Mouse (Mus musculus) kidney, postnatal 10 days (tissue): Measurements from ENCODE around the gene 1810062G17Rik.
A peak's percentile ranks its signal among the peaks of the same experiment; 100 is the strongest.

Experiments
- DNase-seq: peaks from one replicate; pipeline ENCODE4 v3.0.0; 2021; ENCODE audit warnings: mixed read lengths

The 1810062G17Rik gene

GRCm38 (mm10) chr3:36478776-36479175 is 3.0 kb downstream of the 1810062G17Rik start:
- no peak for DNase-seq

GRCm38 (mm10) chr3:36480486-36480885 is 4.7 kb downstream of the 1810062G17Rik start:
- DNase-seq: no peak

- peak; percentile 69 for DNase-seq
Measured at GRCm38 (mm10) chr3:36481776-36482193, 6.0 kb downstream of the 1810062G17Rik start.

GRCm38 (mm10) chr3:36482940-36483339 is 7.2 kb downstream of the 1810062G17Rik start:
- DNase-seq: no peak

- DNase-seq: no peak
Measured at GRCm38 (mm10) chr3:36484292-36484691, 8.6 kb downstream of the 1810062G17Rik start.

DNA sequence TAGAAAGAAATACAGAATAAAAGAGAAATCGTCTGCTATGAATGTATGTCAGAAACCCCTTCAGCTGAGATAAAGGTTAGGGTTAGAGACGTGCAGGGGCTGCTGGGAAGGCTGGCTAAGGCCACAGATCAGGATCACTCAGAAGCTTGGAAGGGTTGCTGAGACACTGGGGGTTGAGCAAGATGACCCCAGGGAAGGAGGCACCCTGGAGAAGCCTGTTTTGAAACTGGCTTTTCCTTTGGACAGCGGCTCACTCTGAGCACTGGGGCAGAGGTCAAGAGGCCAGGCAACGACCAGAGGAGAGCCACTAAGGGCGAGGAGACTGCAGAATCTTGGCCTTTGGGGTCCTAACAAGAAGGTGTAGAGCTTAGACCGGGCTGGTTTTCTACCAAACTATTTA is 10.4 kb downstream of the 1810062G17Rik start:
- DNase-seq: no peak

DNA sequence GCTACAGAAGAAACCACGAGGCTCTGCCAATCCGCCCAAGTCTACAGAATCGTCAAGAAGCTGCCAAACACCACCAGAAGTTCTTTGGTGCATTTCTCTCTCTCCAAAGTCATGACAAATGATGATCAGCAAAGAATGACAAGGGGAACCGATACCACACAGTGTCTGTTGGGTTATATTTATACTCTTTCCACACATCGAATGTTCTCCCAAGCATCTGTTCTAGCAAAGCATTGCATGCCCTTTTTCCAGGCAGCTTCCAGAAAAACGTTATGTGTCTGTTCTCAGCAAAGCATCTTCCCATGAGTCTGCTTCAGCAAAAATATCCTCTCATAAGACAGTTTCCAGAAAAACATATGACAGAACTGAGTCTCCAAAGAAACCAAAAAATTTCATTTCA is 11.1 kb downstream of the 1810062G17Rik start:
- no peak for DNase-seq

DNA sequence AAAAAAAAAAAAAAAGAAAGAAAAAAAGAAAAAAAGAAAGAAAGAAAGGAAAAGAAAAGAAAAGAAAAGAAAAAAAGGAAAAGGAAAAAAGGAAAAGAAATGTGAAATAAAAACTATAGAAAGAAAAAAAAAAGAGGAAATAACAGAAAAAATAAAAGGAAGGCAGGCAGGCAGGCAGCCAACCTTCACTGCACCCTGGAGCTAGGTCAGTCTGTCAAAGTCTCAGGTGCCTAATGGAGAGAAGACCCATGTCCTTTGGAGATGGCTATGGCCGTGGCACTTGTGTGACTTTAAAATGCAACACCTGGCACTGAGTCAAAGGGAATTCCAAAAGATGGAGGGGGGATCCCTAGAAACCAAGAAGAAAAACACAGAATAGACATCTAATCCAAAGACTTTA is 12.6 kb downstream of the 1810062G17Rik start:
- DNase-seq: no peak

- DNase-seq: no peak
Measured at GRCm38 (mm10) chr3:36488899-36489589, 13.3 kb downstream of the 1810062G17Rik start.

DNA sequence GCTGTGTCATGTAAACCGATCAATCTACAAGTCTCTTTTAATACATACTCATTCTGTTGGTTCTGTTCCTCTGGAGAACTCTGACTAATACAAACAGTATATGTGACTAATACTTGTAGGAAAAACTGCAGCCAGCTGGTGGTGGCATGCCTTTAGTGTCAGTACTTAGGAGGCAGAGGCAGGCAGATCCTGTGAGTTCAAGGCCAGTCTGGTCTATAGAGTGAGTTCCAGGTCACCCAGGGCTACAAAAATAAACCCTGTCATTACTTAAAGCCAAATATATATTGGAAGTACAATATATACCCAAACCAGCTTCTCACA is 13.8 kb downstream of the 1810062G17Rik start:
- DNase-seq: no peak

DNA sequence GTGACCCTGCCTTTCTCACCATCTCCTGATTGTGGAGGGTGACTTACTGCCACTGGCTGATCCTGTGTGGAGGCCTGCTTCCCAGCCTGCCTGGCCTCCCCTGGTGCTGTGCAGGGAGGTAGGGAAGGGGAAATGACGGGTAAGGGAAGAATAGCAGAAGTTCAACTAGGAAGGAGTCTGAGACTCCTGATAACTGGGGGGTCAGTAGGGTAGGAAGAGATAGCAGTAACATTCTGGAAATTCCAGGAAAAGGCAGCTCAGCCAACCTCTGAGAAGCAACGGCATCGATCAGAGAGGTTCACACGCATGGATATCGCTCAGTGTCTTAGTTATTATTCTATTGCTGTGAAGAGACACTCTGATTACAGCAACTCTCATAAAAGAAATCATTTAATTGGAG is 15.8 kb downstream of the 1810062G17Rik start:
- no peak for DNase-seq

DNA sequence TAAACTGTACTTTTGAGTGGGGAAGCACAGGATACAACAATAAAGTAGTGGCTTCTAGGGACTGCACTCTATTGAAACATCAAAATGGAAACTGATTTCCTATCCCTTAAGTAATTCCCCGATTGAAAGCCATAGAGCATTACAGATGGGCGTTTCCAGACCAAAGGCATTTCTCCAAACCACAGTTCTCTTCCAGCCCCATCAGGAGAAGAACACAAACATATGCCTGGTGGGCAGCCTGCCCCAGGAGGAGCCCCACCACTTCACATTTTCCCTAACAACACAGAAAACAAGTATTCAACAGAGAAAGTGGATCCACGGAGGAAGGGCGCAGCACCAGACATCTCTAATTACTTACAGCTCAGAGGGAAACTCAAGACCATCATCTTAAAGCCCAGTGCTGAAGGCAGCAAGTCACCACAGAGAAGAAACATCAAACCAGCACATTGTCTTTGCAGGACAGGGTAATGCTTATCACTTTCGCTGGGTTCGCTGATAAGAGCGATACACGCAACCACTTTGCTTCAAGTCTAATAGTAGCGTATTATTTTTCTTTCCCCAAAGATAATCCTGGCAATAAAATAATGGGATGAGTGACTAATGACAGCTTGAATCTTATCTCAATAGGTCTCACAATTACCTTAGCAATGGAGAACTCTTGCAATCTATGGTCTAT is 17.1 kb downstream of the 1810062G17Rik start:
- DNase-seq: no peak

GRCm38 (mm10) chr3:36493641-36494283 is 18.0 kb downstream of the 1810062G17Rik start:
- no peak for DNase-seq

DNA sequence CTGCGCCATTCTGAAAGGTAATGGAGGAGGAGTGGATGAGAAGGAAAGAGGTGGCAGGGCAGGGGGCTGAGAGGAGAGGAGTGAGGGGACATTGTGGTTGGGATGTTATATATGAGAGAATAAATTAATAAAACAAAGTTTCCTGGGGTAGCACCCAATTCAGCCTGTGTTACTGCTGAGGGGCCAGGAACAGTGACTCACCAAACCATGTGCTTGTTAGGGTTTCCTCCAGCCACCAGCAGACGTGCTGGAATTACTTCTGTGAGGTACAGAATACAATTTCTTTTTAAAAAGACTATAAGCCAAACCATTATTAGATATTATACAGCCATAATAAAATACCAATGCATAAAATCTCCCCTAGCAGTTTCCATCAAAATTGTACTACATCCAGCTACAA is 18.9 kb downstream of the 1810062G17Rik start:
- DNase-seq: no peak

DNA sequence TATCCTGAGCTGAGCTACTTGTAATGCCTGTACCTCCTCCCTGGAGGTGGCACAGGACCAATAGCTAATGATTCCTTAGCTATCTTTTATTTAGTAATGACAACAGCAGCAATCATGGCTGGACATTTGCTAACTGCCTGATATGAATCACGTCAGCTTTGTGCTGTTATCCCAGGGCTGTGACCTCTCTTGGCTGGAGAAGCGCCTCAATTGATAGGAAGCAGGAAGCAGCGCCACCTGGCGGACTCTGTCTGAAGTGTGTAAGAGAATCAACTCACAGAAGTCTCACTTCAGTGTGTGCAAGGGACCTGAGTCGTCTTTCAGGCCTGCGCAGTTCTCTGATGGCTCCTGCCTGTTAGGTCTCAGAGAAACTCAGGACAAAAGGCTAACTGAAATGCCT is 19.7 kb downstream of the 1810062G17Rik start:
- peak; percentile 95 for DNase-seq

- no peak for DNase-seq
Measured at GRCm38 (mm10) chr3:36496273-36496672, 20.5 kb downstream of the 1810062G17Rik start.

- DNase-seq: peak; percentile 87
Measured at GRCm38 (mm10) chr3:36496746-36497145, 21.0 kb downstream of the 1810062G17Rik start.

- no peak for DNase-seq
Measured at GRCm38 (mm10) chr3:36498224-36498623, 22.5 kb downstream of the 1810062G17Rik start.

- DNase-seq: no peak
Measured at GRCm38 (mm10) chr3:36499418-36499817, 23.7 kb downstream of the 1810062G17Rik start.

DNA sequence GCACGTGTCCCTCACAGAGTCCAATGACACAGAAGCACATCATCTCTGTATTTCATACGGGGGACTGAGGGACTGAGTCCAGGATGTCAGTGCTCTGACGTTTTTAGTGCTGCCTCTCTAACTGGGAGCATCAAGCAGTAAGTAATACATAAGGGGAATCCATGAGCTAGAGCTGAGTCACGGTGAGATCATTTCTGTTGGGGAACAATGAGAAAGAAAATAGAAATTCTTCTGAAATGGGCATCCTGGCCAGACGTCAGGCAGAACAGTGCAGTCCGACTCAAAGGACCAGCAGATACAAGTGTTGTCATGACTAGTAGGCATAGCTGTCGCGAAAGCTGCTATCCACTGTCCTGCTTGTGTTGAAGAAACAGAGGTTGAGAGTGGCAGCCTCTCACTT is 25.2 kb downstream of the 1810062G17Rik start:
- no peak for DNase-seq

- no peak for DNase-seq
Measured at GRCm38 (mm10) chr3:36501546-36501945, 25.8 kb downstream of the 1810062G17Rik start.

GRCm38 (mm10) chr3:36505306-36505705 is 29.6 kb downstream of the 1810062G17Rik start:
- DNase-seq: no peak

GRCm38 (mm10) chr3:36505809-36506735 is 30.3 kb downstream of the 1810062G17Rik start:
- DNase-seq: no peak
